Mouse (Mus musculus) liver, adult 2 months (tissue): Measurements from ENCODE around the gene Fhl3. TPM values are rescaled to one million over a fixed set of nuclear protein-coding genes. Genes with fewer than 3 reads are reported as not detected.

ENCODE experiments used
- DNase-seq: peaks from one replicate; pipeline ENCODE4 v3.0.0-alpha.2; 2011; ENCODE audit warnings: low read depth, low spot score; ENCODE audit errors: extremely low read depth
- H3K27ac ChIP-seq: fragments of 200-500 bp; replicated peaks from 2 replicates; pipeline ENCODE4 v1.5.1; 2012; ENCODE audit warnings: low read depth, mild to moderate bottlenecking, control low read depth, inconsistent platforms, low read length; ENCODE audit not compliant: insufficient read depth
- H3K27me3 ChIP-seq: fragments of 200-500 bp; 2 replicates; pipeline ENCODE4 v1.6.1; 2012; ENCODE audit warnings: mild to moderate bottlenecking, moderate library complexity, low read length, inconsistent platforms; ENCODE audit not compliant: control insufficient read depth, insufficient read depth
- H3K36me3 ChIP-seq: fragments of 200-500 bp; 2 replicates; pipeline ENCODE4 v1.6.1; 2012; ENCODE audit warnings: low read length, inconsistent platforms; ENCODE audit not compliant: control insufficient read depth, insufficient read depth
- H3K4me1 ChIP-seq: fragments of 200-500 bp; 2 replicates; pipeline ENCODE4 v1.6.1; 2011; ENCODE audit warnings: low read length; ENCODE audit not compliant: control insufficient read depth, insufficient read depth
- H3K4me3 ChIP-seq: fragments of 200-500 bp; 2 replicates; pipeline ENCODE4 v1.5.1; 2011; ENCODE audit warnings: low read depth, mild to moderate bottlenecking, control low read depth, low read length, moderate library complexity; ENCODE audit not compliant: insufficient read depth
- H3K79me2 ChIP-seq: fragments of 200-500 bp; 2 replicates; pipeline ENCODE4 v1.6.1; 2012; ENCODE audit warnings: inconsistent platforms, mild to moderate bottlenecking, low read length, moderate library complexity; ENCODE audit not compliant: control insufficient read depth, insufficient read depth
- H3K9ac ChIP-seq: fragments of 200-500 bp; 2 replicates; pipeline ENCODE4 v1.6.1; 2012; ENCODE audit warnings: low read depth, mild to moderate bottlenecking, control low read depth, inconsistent platforms, low read length
- CTCF ChIP-seq: fragments of 200-500 bp; IDR thresholded peaks from 2 replicates; pipeline ENCODE4 v1.5.1; 2011; ENCODE audit warnings: low read depth, low read length, control low read depth
- POLR2A ChIP-seq: fragments of 200-500 bp; IDR thresholded peaks from 2 replicates; pipeline ENCODE4 v1.6.1; 2011; ENCODE audit warnings: low read length, control low read depth; ENCODE audit not compliant: insufficient read depth; ENCODE audit errors: extremely low read depth
- WGBS: fragments of 180-500 bp; shearing (Covaris S2); methylation state at CpG from one replicate; pipeline ENCODE4 v1.1.7; 2018; 5-methylcytosine and 5-hydroxymethylcytosine counted together
- polyA plus RNA-seq: library from polyadenylated mRNA; depleted of rRNA; stranded (reverse); fragments of >200 nt; gene quantifications from 2 replicates; pipeline ENCODE4 v1.2.3, GENCODE M21; 2012
- total RNA-seq: library from RNA; depleted of rRNA; stranded (reverse); fragments of >200 nt; gene quantifications from 2 replicates; pipeline ENCODE4 v1.2.3, GENCODE M21; 2014

Gene Fhl3
- total and polyA plus RNA-seq, 2 experiments = 0.28 to 1.5 TPM

DNA sequence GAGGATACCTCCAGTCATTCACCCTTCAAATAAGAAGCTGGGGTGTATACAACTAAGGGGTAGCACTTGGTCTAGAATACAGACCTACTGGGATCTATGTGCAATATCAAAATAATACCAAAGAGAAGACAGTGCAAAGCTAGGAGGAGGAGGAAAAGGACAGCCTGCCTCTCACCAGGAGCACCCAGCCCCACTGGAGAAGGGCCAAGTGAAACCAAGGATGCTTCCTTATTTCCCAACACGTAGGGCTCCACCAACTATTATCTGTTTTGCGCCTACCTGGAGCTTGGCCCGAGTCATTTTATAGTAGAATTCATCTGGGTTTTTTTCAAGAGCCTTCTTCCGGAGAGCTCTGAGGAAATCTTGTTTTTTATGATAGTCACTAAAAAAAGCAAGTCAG lies 17.0 kb upstream of the Fhl3 start:
- Histone ChIP-seq H3K9ac (no peak overlapping the region), H3K36me3 (peaks cover 64% of the 10 kb centered on the region), H3K27ac (no peak overlapping the region), H3K4me1 (no peaks in the 10 kb centered on the region), H3K79me2 (no peaks in the 10 kb centered on the region; the same call in 1 of the 2 replicates), H3K4me3 (no peak overlapping the region), H3K27me3 (no peaks in the 10 kb centered on the region)
- TF ChIP-seq CTCF = no peak
- TF ChIP-seq POLR2A = no peak
- 60% methylated on average over 4 of the region's 4 CpGs for WGBS
- DNase-seq = no peak

DNA sequence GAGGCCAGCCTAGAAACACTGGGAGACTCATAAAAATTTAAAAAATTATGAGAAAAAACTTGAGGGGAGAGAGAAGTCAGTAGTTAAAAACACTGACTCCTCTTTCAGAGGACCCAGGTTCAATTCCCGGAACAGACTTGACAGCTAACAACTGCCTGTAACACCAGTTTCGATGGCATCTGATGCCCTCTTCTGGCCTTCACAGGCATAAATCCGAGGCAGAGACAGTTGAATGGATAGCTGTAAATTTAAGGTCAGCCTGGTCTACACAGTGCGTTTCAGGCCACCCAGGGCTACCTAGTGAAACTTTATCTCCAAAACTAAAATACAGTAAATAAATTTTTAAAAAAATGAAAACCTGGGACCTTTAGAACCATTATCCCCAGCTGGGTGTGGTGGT lies 15.5 kb upstream of the Fhl3 start:
- no peaks in the 10 kb centered on the region for H3K4me1 ChIP-seq
- no peak overlapping the region for H3K9ac ChIP-seq
- H3K4me3 ChIP-seq = no peak overlapping the region
- TF ChIP-seq POLR2A = no peak
- peak; percentile 19; the same call in 1 of the 2 replicates for TF ChIP-seq CTCF
- 77% methylated on average over 4 of the region's 4 CpGs for WGBS
- no peak for DNase-seq
- H3K79me2 ChIP-seq = no peaks in the 10 kb centered on the region; the same call in 1 of the 2 replicates
- no peak overlapping the region for H3K27ac ChIP-seq
- no peaks in the 10 kb centered on the region for H3K27me3 ChIP-seq
- H3K36me3 ChIP-seq = peaks cover 54% of the 10 kb centered on the region

DNA sequence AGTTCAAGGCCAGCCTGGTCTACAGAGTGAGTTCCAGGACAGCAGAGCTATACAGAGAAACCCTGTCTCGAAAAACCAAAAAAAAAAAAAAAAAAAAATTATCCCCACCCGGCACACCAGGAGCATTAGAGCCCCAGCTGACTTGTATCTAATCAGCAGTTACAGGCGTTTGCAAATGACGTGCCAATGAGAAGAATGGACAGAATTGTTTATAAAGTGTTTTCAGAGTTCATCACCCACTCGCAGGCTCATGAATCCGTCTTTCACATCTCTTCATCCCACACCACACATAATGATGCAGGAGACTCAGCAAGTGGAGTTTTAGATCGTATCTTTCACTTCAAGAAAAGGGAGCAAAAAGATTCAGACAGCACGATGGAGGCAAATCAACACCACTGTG lies 15.0 kb upstream of the Fhl3 start:
- no peaks in the 10 kb centered on the region for H3K27me3 ChIP-seq
- no peak for DNase-seq
- WGBS = 83% methylated on average over 8 of the region's 8 CpGs
- H3K4me1 ChIP-seq = no peaks in the 10 kb centered on the region
- no peak overlapping the region for H3K4me3 ChIP-seq
- H3K9ac ChIP-seq = no peak overlapping the region
- H3K27ac ChIP-seq = no peak overlapping the region
- peaks cover 51% of the 10 kb centered on the region for H3K36me3 ChIP-seq
- no peak for TF ChIP-seq POLR2A
- no peak for TF ChIP-seq CTCF
- no peaks in the 10 kb centered on the region; the same call in 1 of the 2 replicates for H3K79me2 ChIP-seq

DNA sequence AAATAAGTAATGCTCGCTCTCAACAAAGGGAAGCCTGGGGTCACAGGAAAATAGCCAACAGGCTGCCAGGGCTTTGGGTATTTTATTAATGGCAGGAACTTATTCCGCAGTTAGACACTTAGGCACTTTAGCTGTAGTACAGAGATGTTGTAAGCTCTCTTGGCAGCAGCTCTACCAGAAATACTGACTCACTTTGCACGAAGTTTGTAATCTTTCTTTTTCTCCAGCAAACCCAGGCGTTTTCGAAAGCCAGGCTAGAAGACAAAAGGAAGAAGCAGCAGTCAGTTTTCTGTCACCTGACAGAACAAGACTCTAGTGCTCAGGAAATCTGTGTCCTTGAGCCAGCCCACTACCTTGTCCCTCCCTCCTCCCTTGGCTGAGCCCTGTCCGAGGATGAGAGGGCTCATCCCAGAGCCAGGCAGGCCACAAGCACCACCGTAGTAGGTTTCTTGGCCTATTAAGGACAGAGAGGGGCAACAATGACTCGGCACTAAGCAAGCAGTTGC lies 14.6 kb upstream of the Fhl3 start:
- H3K36me3 ChIP-seq = peaks cover 46% of the 10 kb centered on the region
- no peak for DNase-seq
- no peak overlapping the region for H3K27ac ChIP-seq
- H3K4me1 ChIP-seq = peaks cover 1% of the 10 kb centered on the region; the same call in 1 of the 2 replicates
- TF ChIP-seq POLR2A = no peak
- TF ChIP-seq CTCF = no peak
- H3K9ac ChIP-seq = no peak overlapping the region
- peaks cover 4% of the 10 kb centered on the region; the same call in 1 of the 2 replicates for H3K79me2 ChIP-seq
- H3K4me3 ChIP-seq = no peak overlapping the region
- WGBS = 72% methylated on average over 8 of the region's 8 CpGs
- no peaks in the 10 kb centered on the region for H3K27me3 ChIP-seq

DNA sequence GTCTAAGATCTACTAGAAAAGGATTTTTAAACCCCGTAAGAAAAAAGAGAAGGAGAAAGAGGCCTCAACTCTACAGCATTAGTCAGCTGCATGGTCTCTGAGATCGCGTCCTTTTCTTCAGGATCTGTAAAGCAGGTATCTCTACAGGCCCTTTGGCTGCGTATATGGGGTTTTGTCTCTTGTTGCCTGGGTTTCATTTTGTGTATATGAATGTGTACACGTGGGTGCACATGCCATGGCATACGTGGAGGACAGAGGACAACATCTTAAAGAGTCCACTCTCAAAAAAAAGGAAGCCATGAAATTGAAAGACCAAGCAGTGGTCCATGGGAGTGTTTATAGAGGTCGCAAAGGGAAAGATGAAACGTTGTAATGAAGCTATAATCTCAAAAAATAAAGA lies 9.0 kb upstream of the Fhl3 start:
- DNase-seq = no peak
- H3K27ac ChIP-seq = no peak overlapping the region
- peaks cover 4% of the 10 kb centered on the region; the same call in 1 of the 2 replicates for H3K36me3 ChIP-seq
- 75% methylated on average over 8 of the region's 8 CpGs for WGBS
- H3K27me3 ChIP-seq = no peaks in the 10 kb centered on the region
- TF ChIP-seq CTCF = no peak
- TF ChIP-seq POLR2A = no peak
- H3K9ac ChIP-seq = no peak overlapping the region
- H3K4me1 ChIP-seq = peaks cover 2% of the 10 kb centered on the region; the same call in 1 of the 2 replicates
- no peak overlapping the region for H3K4me3 ChIP-seq
- peaks cover 17% of the 10 kb centered on the region; the same call in 1 of the 2 replicates for H3K79me2 ChIP-seq

DNA sequence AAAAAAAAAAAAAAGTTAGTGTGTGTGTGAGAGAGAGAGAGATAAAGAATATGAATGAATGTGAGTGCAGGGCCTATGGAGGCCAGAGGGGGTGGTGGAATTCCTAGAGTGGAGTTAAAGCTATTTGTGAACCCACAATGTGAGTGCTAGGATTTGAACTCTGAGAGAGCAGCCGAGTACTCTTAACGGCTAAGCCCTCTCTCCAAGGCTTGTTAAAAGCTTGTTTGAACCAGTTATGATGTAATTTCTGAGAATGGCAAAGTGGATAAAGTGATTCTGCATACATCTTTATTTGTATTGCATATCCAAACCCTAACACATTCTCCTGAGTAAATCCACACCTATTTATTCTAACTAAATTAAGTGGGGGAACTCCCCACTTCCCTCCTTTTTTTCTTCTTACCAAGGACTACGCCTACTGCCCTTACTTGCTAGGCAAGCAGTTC lies 8.1 kb upstream of the Fhl3 start:
- H3K27me3 ChIP-seq = no peaks in the 10 kb centered on the region
- no peak for DNase-seq
- peaks cover 2% of the 10 kb centered on the region; the same call in 1 of the 2 replicates for H3K4me1 ChIP-seq
- no peak for TF ChIP-seq POLR2A
- no peak for TF ChIP-seq CTCF
- peaks cover 17% of the 10 kb centered on the region; the same call in 1 of the 2 replicates for H3K79me2 ChIP-seq
- H3K4me3 ChIP-seq = peak overlapping the region; percentile 78; the same call in 1 of the 2 replicates
- no peak overlapping the region; the same call in 1 of the 2 replicates for H3K27ac ChIP-seq
- peak overlapping the region; percentile 82 for H3K9ac ChIP-seq
- peaks cover 2% of the 10 kb centered on the region; the same call in 1 of the 2 replicates for H3K36me3 ChIP-seq
- 34% methylated on average over 3 of the region's 3 CpGs for WGBS
